8 mouse cellular contexts compared by ENCODE assay signal in the genomic region with DNA sequence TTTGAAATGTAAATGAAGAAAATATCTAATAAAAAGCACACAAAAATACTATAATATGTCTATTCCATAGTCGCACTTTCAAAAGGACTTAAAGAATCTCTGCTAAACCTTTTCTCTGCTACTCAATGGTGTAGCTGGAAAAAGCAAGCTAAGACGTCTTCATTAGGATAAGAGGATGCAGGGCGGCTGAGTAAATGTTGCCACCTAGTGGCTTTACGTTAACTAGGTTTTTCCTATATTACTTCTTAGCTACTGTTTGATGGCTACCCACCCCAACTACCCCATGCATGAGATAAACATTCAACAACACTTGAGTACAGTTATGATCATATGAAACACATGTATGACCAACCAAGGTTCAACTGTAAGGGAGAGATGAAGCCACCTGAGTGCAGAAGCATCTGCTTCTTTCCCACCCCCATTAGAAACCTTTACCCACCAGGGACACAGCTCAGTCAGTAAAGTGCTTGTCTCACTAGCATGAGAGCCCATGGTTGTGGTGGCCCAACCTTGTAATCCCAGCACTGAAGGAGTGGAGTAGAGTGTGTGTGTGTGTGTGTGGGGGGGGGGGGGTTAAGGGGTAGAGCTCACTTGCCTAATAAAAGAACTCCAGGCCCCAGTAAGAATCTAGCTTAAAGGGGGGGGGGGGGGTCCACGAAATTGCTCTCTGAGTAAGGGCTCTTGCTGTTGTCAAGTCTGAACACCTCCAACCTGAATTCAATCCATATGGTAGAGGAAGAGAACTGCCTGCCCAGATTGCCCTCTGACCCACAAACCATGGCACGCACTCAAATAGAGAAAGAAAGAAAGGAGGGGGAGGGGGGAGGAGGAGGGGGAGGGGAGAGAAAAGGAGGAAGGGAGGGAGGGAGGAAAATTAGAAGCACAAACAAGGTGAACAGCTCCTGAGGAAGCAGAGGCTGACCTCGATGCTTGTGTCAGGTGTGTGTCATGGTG. TPM values are rescaled to one million over a fixed set of nuclear protein-coding genes. Genes with fewer than 3 reads are reported as not detected.
DNase-seq lines count a peak whose midpoint lies in the region; ATAC-seq lines count a peak whose summit lies in the region.

No protein-coding gene starts in this region.

- no peak overlapping the region for H3K4me3 ChIP-seq in forebrain, embryonic 14.5 days (ENCODE audit: low read depth, low read length)
- H3K4me3 ChIP-seq in forebrain, embryonic 10.5 days, result no peak overlapping the region
- no peak overlapping the region for H3K4me3 ChIP-seq in midbrain, embryonic 11.5 days (ENCODE audit: low read depth, low read length)
- H3K4me3 ChIP-seq in midbrain, embryonic 10.5 days, result no peak overlapping the region
- no peak overlapping the region for H3K4me3 ChIP-seq in neural tube, embryonic 14.5 days (ENCODE audit: low read depth, low read length)

- H3K27me3 ChIP-seq in forebrain, embryonic 14.5 days (replicated peaks; ENCODE audit: control insufficient read depth, insufficient read depth, low read length), result no peaks in the 10 kb centered on the region
- H3K27me3 ChIP-seq in forebrain, embryonic 10.5 days (ENCODE audit: poor library complexity, severe bottlenecking), result no peaks in the 10 kb centered on the region
- H3K27me3 ChIP-seq in midbrain, embryonic 11.5 days (ENCODE audit: control insufficient read depth, insufficient read depth, low read length), result no peaks in the 10 kb centered on the region
- no peaks in the 10 kb centered on the region for H3K27me3 ChIP-seq in midbrain, embryonic 10.5 days (ENCODE audit: low read depth, poor library complexity, severe bottlenecking)
- no peaks in the 10 kb centered on the region for H3K27me3 ChIP-seq in neural tube, embryonic 14.5 days (ENCODE audit: control insufficient read depth, insufficient read depth, low read length)

- peaks cover 6% of the 10 kb centered on the region; the same call in 1 of the 2 replicates for H3K36me3 ChIP-seq in forebrain, embryonic 14.5 days (ENCODE audit: control insufficient read depth, insufficient read depth, low read length)
- H3K36me3 ChIP-seq in forebrain, embryonic 10.5 days (replicated peaks), result peaks cover 7% of the 10 kb centered on the region; the same call in 1 of the 2 replicates
- H3K36me3 ChIP-seq in midbrain, embryonic 11.5 days (ENCODE audit: control insufficient read depth, insufficient read depth, low read length), result no peaks in the 10 kb centered on the region
- peaks cover 9% of the 10 kb centered on the region for H3K36me3 ChIP-seq in midbrain, embryonic 10.5 days
- no peaks in the 10 kb centered on the region for H3K36me3 ChIP-seq in neural tube, embryonic 14.5 days (ENCODE audit: control insufficient read depth, insufficient read depth, low read length)

- WGBS in forebrain, embryonic 14.5 days, result 42% methylated on average over 7 of the region's 7 CpGs
- 38% methylated on average over 7 of the region's 7 CpGs for WGBS in forebrain, embryonic 10.5 days
- 45% methylated on average over 7 of the region's 7 CpGs for WGBS in midbrain, embryonic 11.5 days
- 47% methylated on average over 7 of the region's 7 CpGs for WGBS in midbrain, embryonic 10.5 days
- 46% methylated on average over 7 of the region's 7 CpGs for WGBS in neural tube, embryonic 14.5 days

- H3K4me2 ChIP-seq in forebrain, embryonic 14.5 days (ENCODE audit: low read length), result no peak overlapping the region
- H3K4me2 ChIP-seq in midbrain, embryonic 11.5 days, result no peak overlapping the region
- no peak overlapping the region for H3K4me2 ChIP-seq in neural tube, embryonic 14.5 days (ENCODE audit: low read depth, low read length)

- no peak overlapping the region for H3K9ac ChIP-seq in forebrain, embryonic 14.5 days (ENCODE audit: low read length)
- H3K9ac ChIP-seq in midbrain, embryonic 11.5 days (ENCODE audit: low read length), result no peak overlapping the region
- no peak overlapping the region for H3K9ac ChIP-seq in neural tube, embryonic 14.5 days (replicated peaks; ENCODE audit: low read depth, low read length)

- no peaks in the 10 kb centered on the region for H3K4me1 ChIP-seq in forebrain, embryonic 14.5 days (ENCODE audit: control insufficient read depth, insufficient read depth, low read length)
- H3K4me1 ChIP-seq in forebrain, embryonic 10.5 days, result peaks cover 7% of the 10 kb centered on the region
- H3K4me1 ChIP-seq in midbrain, embryonic 11.5 days (ENCODE audit: control insufficient read depth, insufficient read depth, low read length), result no peaks in the 10 kb centered on the region
- peaks cover 7% of the 10 kb centered on the region for H3K4me1 ChIP-seq in midbrain, embryonic 10.5 days
- H3K4me1 ChIP-seq in neural tube, embryonic 14.5 days (ENCODE audit: control insufficient read depth, insufficient read depth, low read length), result peaks cover 7% of the 10 kb centered on the region; the same call in 1 of the 2 replicates

- no peaks in the 10 kb centered on the region for H3K9me3 ChIP-seq in forebrain, embryonic 14.5 days (replicated peaks; ENCODE audit: control insufficient read depth, low read length)
- H3K9me3 ChIP-seq in forebrain, embryonic 10.5 days, result no peaks in the 10 kb centered on the region
- H3K9me3 ChIP-seq in midbrain, embryonic 11.5 days (ENCODE audit: control insufficient read depth, low read length), result no peaks in the 10 kb centered on the region
- H3K9me3 ChIP-seq in midbrain, embryonic 10.5 days (replicated peaks), result no peaks in the 10 kb centered on the region
- no peaks in the 10 kb centered on the region for H3K9me3 ChIP-seq in neural tube, embryonic 14.5 days (ENCODE audit: control insufficient read depth, low read length)

- ATAC-seq in forebrain, embryonic 14.5 days, result peak; percentile 42; the same call in 1 of the 2 replicates
- ATAC-seq in midbrain, embryonic 11.5 days (ENCODE audit: low FRiP score), result no peak
- peak; percentile 56 for ATAC-seq in neural tube, embryonic 14.5 days (ENCODE audit: low read depth)

- peak; percentile 87 for DNase-seq in forebrain, embryonic 14.5 days (ENCODE audit: low spot score)
- no peak for DNase-seq in forebrain, embryonic 10.5 days (ENCODE audit: extremely low spot score, low spot score)
- DNase-seq in midbrain, embryonic 11.5 days (ENCODE audit: low spot score, missing footprints), result peak; percentile 87
- DNase-seq in midbrain, embryonic 10.5 days (ENCODE audit: low spot score), result no peak
- peak; percentile 50 for DNase-seq in forelimb bud, embryonic 11.5 days (ENCODE audit: low read depth, low spot score)
- DNase-seq in urinary bladder, postnatal 4 days (ENCODE audit: low spot score in 2 of 2), result no peak
- DNase-seq in testis, postnatal 14 days (ENCODE audit: low spot score), result no peak

- no peak overlapping the region for H3K27ac ChIP-seq in forebrain, embryonic 14.5 days (ENCODE audit: low read depth, low read length)
- no peak overlapping the region; the same call in 1 of the 2 replicates for H3K27ac ChIP-seq in forebrain, embryonic 10.5 days
- no peak overlapping the region for H3K27ac ChIP-seq in midbrain, embryonic 11.5 days (ENCODE audit: low read depth, low read length)
- H3K27ac ChIP-seq in midbrain, embryonic 10.5 days (replicated peaks), result no peak overlapping the region
- H3K27ac ChIP-seq in neural tube, embryonic 14.5 days (ENCODE audit: low read depth, low read length), result no peak overlapping the region

RNA-seq across cellular contexts. Expression of gene Nf2, which starts 27.6 kb away (rescaled TPM):
- 44.9 and 56.2 TPM in 2 replicates for polyA plus RNA-seq in forebrain, embryonic 14.5 days (2014; fragmentation: Nextera tagmentation; extraction: Ambion mirVana)
- 57.4 and 62.4 TPM in 2 replicates for polyA plus RNA-seq in forebrain, embryonic 10.5 days (2016; fragmentation: Nextera tagmentation; extraction: Ambion mirVana)
- polyA plus RNA-seq in midbrain, embryonic 11.5 days (2014; fragmentation: Nextera tagmentation; extraction: Ambion mirVana), result 46.9 and 51.0 TPM in 2 replicates
- 55.5 and 65.1 TPM in 2 replicates for polyA plus RNA-seq in midbrain, embryonic 10.5 days (2016; fragmentation: Nextera tagmentation; extraction: Ambion mirVana)
- polyA plus RNA-seq in neural tube, embryonic 14.5 days (2014; fragmentation: Nextera tagmentation; extraction: Ambion mirVana), result 52.3 and 69.5 TPM in 2 replicates

RNA-seq across cellular contexts. Expression of gene Nipsnap1, which starts 52.0 kb away (rescaled TPM):
- 119 and 122 TPM in 2 replicates for polyA plus RNA-seq in forebrain, embryonic 14.5 days (2014; fragmentation: Nextera tagmentation; extraction: Ambion mirVana)
- polyA plus RNA-seq in forebrain, embryonic 10.5 days (2016; fragmentation: Nextera tagmentation; extraction: Ambion mirVana), result 84.6 and 86.8 TPM in 2 replicates
- polyA plus RNA-seq in midbrain, embryonic 11.5 days (2014; fragmentation: Nextera tagmentation; extraction: Ambion mirVana), result 75.4 and 79.1 TPM in 2 replicates
- 70.8 and 81.2 TPM in 2 replicates for polyA plus RNA-seq in midbrain, embryonic 10.5 days (2016; fragmentation: Nextera tagmentation; extraction: Ambion mirVana)
- 127 and 133 TPM in 2 replicates for polyA plus RNA-seq in neural tube, embryonic 14.5 days (2014; fragmentation: Nextera tagmentation; extraction: Ambion mirVana)

Comparison
In these comparisons a context has a peak if more than half of its experiments do, and no peak if none do; other contexts are left out.
1. DNase-seq: peak in forebrain, embryonic 14.5 days (single experiment), midbrain, embryonic 11.5 days (single experiment) and forelimb bud, embryonic 11.5 days (single experiment); none in forebrain, embryonic 10.5 days (single experiment), midbrain, embryonic 10.5 days (single experiment), urinary bladder, postnatal 4 days (0 of 2) and testis, postnatal 14 days (single experiment).